Mouse (Mus musculus) forebrain, embryonic 11.5 days (tissue): ENCODE results near the gene Nt5c3b. TPM values are rescaled to one million over a fixed set of nuclear protein-coding genes. Genes with fewer than 3 reads are reported as not detected.

Source experiments
- ATAC-seq: fragments of 200-750 bp; cut with Nextera tagmentation; replicated peaks from 2 replicates; pipeline ENCODE4 v1.8.0; 2017; ENCODE audit warnings: moderate TSS enrichment; ENCODE audit not compliant: low FRiP score
- DNase-seq: peaks from one replicate; pipeline ENCODE4 v3.0.0-alpha.2; 2017; ENCODE audit warnings: low spot score
- H3K27ac ChIP-seq: fragments of 300-500 bp; sonication (generic); 2 replicates; pipeline ENCODE4 v1.5.1; 2014; ENCODE audit warnings: low read depth, low read length
- H3K27me3 ChIP-seq: fragments of 300-500 bp; sonication (generic); 2 replicates; pipeline ENCODE4 v1.6.1; 2014; ENCODE audit warnings: mild to moderate bottlenecking, low read length, mixed read lengths; ENCODE audit not compliant: control insufficient read depth, insufficient read depth
- H3K36me3 ChIP-seq: fragments of 300-500 bp; sonication (generic); 2 replicates; pipeline ENCODE4 v1.6.1; 2014; ENCODE audit warnings: mild to moderate bottlenecking, low read length, moderate library complexity, mixed read lengths; ENCODE audit not compliant: control insufficient read depth, insufficient read depth
- H3K4me1 ChIP-seq: fragments of 300-500 bp; sonication (generic); replicated peaks from 2 replicates; pipeline ENCODE4 v1.6.1; 2014; ENCODE audit warnings: low read length, mixed read lengths; ENCODE audit not compliant: control insufficient read depth, insufficient read depth
- H3K4me2 ChIP-seq: fragments of 300-500 bp; sonication (generic); 2 replicates; pipeline ENCODE4 v1.6.1; 2014; ENCODE audit warnings: low read depth, mild to moderate bottlenecking, low read length, moderate library complexity, mixed read lengths; ENCODE audit not compliant: severe bottlenecking
- H3K4me3 ChIP-seq: fragments of 300-500 bp; sonication (generic); 2 replicates; pipeline ENCODE4 v1.5.1; 2014; ENCODE audit warnings: low read depth, low read length
- H3K9ac ChIP-seq: fragments of 300-500 bp; sonication (generic); 2 replicates; pipeline ENCODE4 v1.6.1; 2014; ENCODE audit warnings: low read length
- H3K9me3 ChIP-seq: fragments of 300-500 bp; sonication (generic); 2 replicates; pipeline ENCODE4 v1.6.1; 2016; ENCODE audit warnings: low read length, mixed read lengths; ENCODE audit not compliant: control insufficient read depth
- WGBS: fragments of 180-500 bp; shearing (Covaris S2); extraction: QIAGEN DNeasy Blood & Tissue Kit; methylation state at CpG from one replicate; pipeline ENCODE4 v1.1.7; 2014; 5-methylcytosine and 5-hydroxymethylcytosine counted together
- polyA plus RNA-seq: library from polyadenylated mRNA; unstranded; fragments of >200 nt; fragmentation: Nextera tagmentation; extraction: Ambion mirVana; gene quantifications from 2 replicates; pipeline ENCODE4 v1.2.1, GENCODE M21; 2014

The Nt5c3b gene
- polyA plus RNA-seq, 1 experiment from 2014 or later: 104 TPM

- H3K9me3 ChIP-seq: no peaks in the 10 kb centered on the region
- WGBS: 84% methylated on average over 5 of the region's 5 CpGs
Measured at GRCm38 (mm10) chr11:100406995-100407705, 34.5 kb downstream of the Nt5c3b start.

GRCm38 (mm10) chr11:100406273-100406672 is 35.3 kb downstream of the Nt5c3b start:
- Histone ChIP-seq H3K27ac (no peak overlapping the region), H3K27me3 (no peaks in the 10 kb centered on the region), H3K4me1 (no peaks in the 10 kb centered on the region), H3K36me3 (no peaks in the 10 kb centered on the region), H3K9me3 (no peaks in the 10 kb centered on the region), H3K9ac (no peak overlapping the region), H3K4me3 (no peak overlapping the region), H3K4me2 (no peak overlapping the region)
- no peak for ATAC-seq
- DNase-seq: no peak
- WGBS: 86% methylated on average over 8 of the region's 8 CpGs

More at GRCm38 (mm10) chr11:100406995-100407705, 34.5 kb downstream of the Nt5c3b start:
- no peak for ATAC-seq
- DNase-seq: no peak
- Histone ChIP-seq H3K9ac (no peak overlapping the region), H3K4me3 (no peak overlapping the region), H3K27me3 (no peaks in the 10 kb centered on the region), H3K4me1 (no peaks in the 10 kb centered on the region), H3K27ac (no peak overlapping the region), H3K36me3 (no peaks in the 10 kb centered on the region), H3K4me2 (no peak overlapping the region)

GRCm38 (mm10) chr11:100404456-100405074 is 37.0 kb downstream of the Nt5c3b start:
- ATAC-seq (no peak), DNase-seq (no peak)
- no peak overlapping the region for H3K4me3 ChIP-seq
- H3K36me3 ChIP-seq: no peaks in the 10 kb centered on the region
- H3K9ac ChIP-seq: no peak overlapping the region
- H3K4me2 ChIP-seq: no peak overlapping the region
- 78% methylated on average over 3 of the region's 3 CpGs for WGBS
- H3K4me1 ChIP-seq: no peaks in the 10 kb centered on the region
- H3K27ac ChIP-seq: no peak overlapping the region
- H3K9me3 ChIP-seq: no peaks in the 10 kb centered on the region
- no peaks in the 10 kb centered on the region for H3K27me3 ChIP-seq

GRCm38 (mm10) chr11:100403445-100404134 is 38.0 kb downstream of the Nt5c3b start:
- no peaks in the 10 kb centered on the region for H3K36me3 ChIP-seq
- no peak for DNase-seq
- H3K4me1 ChIP-seq: no peaks in the 10 kb centered on the region
- H3K4me3 ChIP-seq: no peak overlapping the region
- H3K9me3 ChIP-seq: no peaks in the 10 kb centered on the region
- no peak for ATAC-seq
- H3K27me3 ChIP-seq: no peaks in the 10 kb centered on the region
- no peak overlapping the region for H3K4me2 ChIP-seq
- no peak overlapping the region for H3K9ac ChIP-seq
- 86% methylated on average over 10 of the region's 10 CpGs for WGBS
- no peak overlapping the region for H3K27ac ChIP-seq

GRCm38 (mm10) chr11:100402682-100403081 is 38.9 kb downstream of the Nt5c3b start:
- Histone ChIP-seq H3K4me3 (no peak overlapping the region), H3K4me2 (no peak overlapping the region), H3K9me3 (no peaks in the 10 kb centered on the region), H3K27ac (no peak overlapping the region), H3K27me3 (no peaks in the 10 kb centered on the region), H3K9ac (no peak overlapping the region), H3K4me1 (no peaks in the 10 kb centered on the region), H3K36me3 (no peaks in the 10 kb centered on the region)
- DNase-seq: no peak
- 79% methylated on average over 2 of the region's 2 CpGs for WGBS
- no peak for ATAC-seq

GRCm38 (mm10) chr11:100402240-100402639 is 39.4 kb downstream of the Nt5c3b start:
- H3K27me3 ChIP-seq: no peaks in the 10 kb centered on the region
- DNase-seq: no peak
- no peak overlapping the region for H3K27ac ChIP-seq
- WGBS: 48% methylated on average over 6 of the region's 6 CpGs
- H3K36me3 ChIP-seq: no peaks in the 10 kb centered on the region
- H3K9ac ChIP-seq: no peak overlapping the region
- no peaks in the 10 kb centered on the region for H3K9me3 ChIP-seq
- no peak overlapping the region for H3K4me3 ChIP-seq
- no peak for ATAC-seq
- no peak overlapping the region for H3K4me2 ChIP-seq
- no peaks in the 10 kb centered on the region for H3K4me1 ChIP-seq

GRCm38 (mm10) chr11:100400842-100401241 is 40.8 kb downstream of the Nt5c3b start:
- DNase-seq: no peak
- 80% methylated on average over 6 of the region's 6 CpGs for WGBS
- ATAC-seq: no peak
- Histone ChIP-seq H3K4me2 (no peak overlapping the region), H3K9ac (no peak overlapping the region), H3K36me3 (no peaks in the 10 kb centered on the region), H3K9me3 (no peaks in the 10 kb centered on the region), H3K4me3 (no peak overlapping the region), H3K27me3 (peaks cover 12% of the 10 kb centered on the region), H3K4me1 (0 out of 2 replicates have a peak, but pooled peaks cover 3% of the 10 kb centered on the region), H3K27ac (no peak overlapping the region)

- no peaks in the 10 kb centered on the region for H3K9me3 ChIP-seq
- H3K36me3 ChIP-seq: no peaks in the 10 kb centered on the region
- WGBS: 78% methylated on average over 12 of the region's 12 CpGs
- DNase-seq (no peak), ATAC-seq (no peak)
- peaks cover 3% of the 10 kb centered on the region; the same call in 1 of the 2 replicates for H3K4me1 ChIP-seq
- H3K27me3 ChIP-seq: peaks cover 19% of the 10 kb centered on the region
- H3K4me2 ChIP-seq: no peak overlapping the region
- no peak overlapping the region for H3K4me3 ChIP-seq
- H3K9ac ChIP-seq: no peak overlapping the region
- no peak overlapping the region for H3K27ac ChIP-seq
Measured at GRCm38 (mm10) chr11:100399727-100400538, 41.7 kb downstream of the Nt5c3b start.
